Mouse (Mus musculus): ENCODE measurements around the gene Zfp36l2. TPM values are rescaled to one million over a fixed set of nuclear protein-coding genes. Genes with fewer than 3 reads are reported as not detected.

Zfp36l2 gene
- polyA plus RNA-seq, 1 experiment from 2014 or later = 6.8 TPM

- Histone ChIP-seq H3K27me3 (ENCODE audit: control insufficient read depth, insufficient read depth, low read length) (no peaks in the 10 kb centered on the region), H3K9ac (no peak overlapping the region), H3K27ac (no peak overlapping the region), H3K36me3 (replicated peaks; ENCODE audit: control insufficient read depth, insufficient read depth) (no peaks in the 10 kb centered on the region), H3K4me1 (replicated peaks; ENCODE audit: control insufficient read depth, insufficient read depth, low read length) (no peaks in the 10 kb centered on the region), H3K4me2 (replicated peaks) (no peak overlapping the region), H3K9me3 (ENCODE audit: control insufficient read depth, low read length) (no peaks in the 10 kb centered on the region), H3K4me3 (replicated peaks; ENCODE audit: low read length) (no peak overlapping the region)
- no peak for ATAC-seq (ENCODE audit: low FRiP score)
- DNase-seq (ENCODE audit: low spot score) = no peak
- 91% methylated on average over 4 of the region's 4 CpGs for WGBS
Observed at GRCm38 (mm10) chr17:84167377-84167776, 20.4 kb downstream of the Zfp36l2 start.

GRCm38 (mm10) chr17:84166135-84166860 is 21.4 kb downstream of the Zfp36l2 start:
- no peaks in the 10 kb centered on the region for H3K27me3 ChIP-seq (ENCODE audit: control insufficient read depth, insufficient read depth, low read length)
- no peaks in the 10 kb centered on the region; the same call in 1 of the 2 replicates for H3K4me1 ChIP-seq (replicated peaks; ENCODE audit: control insufficient read depth, insufficient read depth, low read length)
- 88% methylated on average over 9 of the region's 9 CpGs for WGBS
- no peaks in the 10 kb centered on the region for H3K9me3 ChIP-seq (ENCODE audit: control insufficient read depth, low read length)
- DNase-seq (ENCODE audit: low spot score) = no peak
- no peak overlapping the region for H3K27ac ChIP-seq
- H3K4me2 ChIP-seq (replicated peaks) = no peak overlapping the region
- ATAC-seq (ENCODE audit: low FRiP score) = no peak
- H3K4me3 ChIP-seq (replicated peaks; ENCODE audit: low read length) = no peak overlapping the region
- no peaks in the 10 kb centered on the region for H3K36me3 ChIP-seq (replicated peaks; ENCODE audit: control insufficient read depth, insufficient read depth)
- H3K9ac ChIP-seq = no peak overlapping the region

- H3K9ac ChIP-seq = no peak overlapping the region
- no peak overlapping the region for H3K4me2 ChIP-seq (replicated peaks)
- ATAC-seq (ENCODE audit: low FRiP score) (no peak), DNase-seq (ENCODE audit: low spot score) (no peak)
- 90% methylated on average over 3 of the region's 3 CpGs for WGBS
- no peaks in the 10 kb centered on the region for H3K36me3 ChIP-seq (replicated peaks; ENCODE audit: control insufficient read depth, insufficient read depth)
- no peak overlapping the region for H3K27ac ChIP-seq
- no peak overlapping the region for H3K4me3 ChIP-seq (replicated peaks; ENCODE audit: low read length)
- no peaks in the 10 kb centered on the region for H3K9me3 ChIP-seq (ENCODE audit: control insufficient read depth, low read length)
- H3K4me1 ChIP-seq (replicated peaks; ENCODE audit: control insufficient read depth, insufficient read depth, low read length) = no peaks in the 10 kb centered on the region; the same call in 1 of the 2 replicates
- H3K27me3 ChIP-seq (ENCODE audit: control insufficient read depth, insufficient read depth, low read length) = no peaks in the 10 kb centered on the region
Observed at GRCm38 (mm10) chr17:84165735-84166134, 22.0 kb downstream of the Zfp36l2 start.

- Histone ChIP-seq H3K36me3 (replicated peaks; ENCODE audit: control insufficient read depth, insufficient read depth) (no peaks in the 10 kb centered on the region), H3K27ac (no peak overlapping the region), H3K4me3 (replicated peaks; ENCODE audit: low read length) (no peak overlapping the region), H3K4me1 (replicated peaks; ENCODE audit: control insufficient read depth, insufficient read depth, low read length) (no peaks in the 10 kb centered on the region; the same call in 1 of the 2 replicates), H3K27me3 (ENCODE audit: control insufficient read depth, insufficient read depth, low read length) (no peaks in the 10 kb centered on the region), H3K9me3 (ENCODE audit: control insufficient read depth, low read length) (no peaks in the 10 kb centered on the region), H3K4me2 (replicated peaks) (no peak overlapping the region), H3K9ac (no peak overlapping the region)
- DNase-seq (ENCODE audit: low spot score) = no peak
- WGBS = 88% methylated on average over 8 of the region's 8 CpGs
- no peak for ATAC-seq (ENCODE audit: low FRiP score)
Observed at GRCm38 (mm10) chr17:84164146-84164545, 23.6 kb downstream of the Zfp36l2 start.

- no peak overlapping the region for H3K27ac ChIP-seq
- no peaks in the 10 kb centered on the region; the same call in 1 of the 2 replicates for H3K4me1 ChIP-seq (replicated peaks; ENCODE audit: control insufficient read depth, insufficient read depth, low read length)
- no peak for DNase-seq (ENCODE audit: low spot score)
- no peaks in the 10 kb centered on the region for H3K36me3 ChIP-seq (replicated peaks; ENCODE audit: control insufficient read depth, insufficient read depth)
- H3K4me2 ChIP-seq (replicated peaks) = no peak overlapping the region
- WGBS = 86% methylated on average over 12 of the region's 12 CpGs
- H3K4me3 ChIP-seq (replicated peaks; ENCODE audit: low read length) = no peak overlapping the region
- no peaks in the 10 kb centered on the region for H3K27me3 ChIP-seq (ENCODE audit: control insufficient read depth, insufficient read depth, low read length)
- no peaks in the 10 kb centered on the region for H3K9me3 ChIP-seq (ENCODE audit: control insufficient read depth, low read length)
- no peak for ATAC-seq (ENCODE audit: low FRiP score)
- H3K9ac ChIP-seq = no peak overlapping the region
Observed at GRCm38 (mm10) chr17:84163066-84163785, 24.5 kb downstream of the Zfp36l2 start.

- Histone ChIP-seq H3K4me2 (replicated peaks) (no peak overlapping the region), H3K9ac (no peak overlapping the region), H3K36me3 (replicated peaks; ENCODE audit: control insufficient read depth, insufficient read depth) (no peaks in the 10 kb centered on the region), H3K27me3 (ENCODE audit: control insufficient read depth, insufficient read depth, low read length) (no peaks in the 10 kb centered on the region), H3K9me3 (ENCODE audit: control insufficient read depth, low read length) (no peaks in the 10 kb centered on the region), H3K4me3 (replicated peaks; ENCODE audit: low read length) (no peak overlapping the region), H3K27ac (no peak overlapping the region), H3K4me1 (replicated peaks; ENCODE audit: control insufficient read depth, insufficient read depth, low read length) (no peaks in the 10 kb centered on the region; the same call in 1 of the 2 replicates)
- DNase-seq (ENCODE audit: low spot score) (no peak), ATAC-seq (ENCODE audit: low FRiP score) (no peak)
- 89% methylated on average over 8 of the region's 8 CpGs for WGBS
Observed at GRCm38 (mm10) chr17:84162211-84162760, 25.5 kb downstream of the Zfp36l2 start.

GRCm38 (mm10) chr17:84161231-84161854 is 26.4 kb downstream of the Zfp36l2 start:
- ATAC-seq (ENCODE audit: low FRiP score) = peak; percentile 32; the same call in 1 of the 2 replicates

GRCm38 (mm10) chr17:84158891-84159290 is 28.9 kb downstream of the Zfp36l2 start:
- Histone ChIP-seq H3K9ac (no peak overlapping the region), H3K27ac (no peak overlapping the region), H3K4me1 (replicated peaks; ENCODE audit: control insufficient read depth, insufficient read depth, low read length) (no peaks in the 10 kb centered on the region; the same call in 1 of the 2 replicates), H3K27me3 (ENCODE audit: control insufficient read depth, insufficient read depth, low read length) (no peaks in the 10 kb centered on the region), H3K9me3 (ENCODE audit: control insufficient read depth, low read length) (no peaks in the 10 kb centered on the region), H3K4me3 (replicated peaks; ENCODE audit: low read length) (no peak overlapping the region), H3K4me2 (replicated peaks) (no peak overlapping the region), H3K36me3 (replicated peaks; ENCODE audit: control insufficient read depth, insufficient read depth) (no peaks in the 10 kb centered on the region)
- no peak for ATAC-seq (ENCODE audit: low FRiP score)
- WGBS = 59% methylated on average over 15 of the region's 15 CpGs
- DNase-seq (ENCODE audit: low spot score) = no peak

More at GRCm38 (mm10) chr17:84161231-84161854, 26.4 kb downstream of the Zfp36l2 start:
- Histone ChIP-seq H3K36me3 (replicated peaks; ENCODE audit: control insufficient read depth, insufficient read depth) (no peaks in the 10 kb centered on the region), H3K27me3 (ENCODE audit: control insufficient read depth, insufficient read depth, low read length) (no peaks in the 10 kb centered on the region), H3K4me3 (replicated peaks; ENCODE audit: low read length) (no peak overlapping the region), H3K27ac (no peak overlapping the region), H3K4me1 (replicated peaks; ENCODE audit: control insufficient read depth, insufficient read depth, low read length) (no peaks in the 10 kb centered on the region; the same call in 1 of the 2 replicates), H3K9ac (no peak overlapping the region), H3K4me2 (replicated peaks) (no peak overlapping the region), H3K9me3 (ENCODE audit: control insufficient read depth, low read length) (no peaks in the 10 kb centered on the region)
- no peak for DNase-seq (ENCODE audit: low spot score)
- 58% methylated on average over 6 of the region's 6 CpGs for WGBS

GRCm38 (mm10) chr17:84158461-84158795 is 29.3 kb downstream of the Zfp36l2 start:
- Histone ChIP-seq H3K9me3 (ENCODE audit: control insufficient read depth, low read length) (no peaks in the 10 kb centered on the region), H3K27ac (no peak overlapping the region), H3K4me2 (replicated peaks) (no peak overlapping the region), H3K27me3 (ENCODE audit: control insufficient read depth, insufficient read depth, low read length) (no peaks in the 10 kb centered on the region), H3K4me3 (replicated peaks; ENCODE audit: low read length) (no peak overlapping the region), H3K4me1 (replicated peaks; ENCODE audit: control insufficient read depth, insufficient read depth, low read length) (no peaks in the 10 kb centered on the region; the same call in 1 of the 2 replicates), H3K9ac (no peak overlapping the region), H3K36me3 (replicated peaks; ENCODE audit: control insufficient read depth, insufficient read depth) (no peaks in the 10 kb centered on the region)
- ATAC-seq (ENCODE audit: low FRiP score) (no peak), DNase-seq (ENCODE audit: low spot score) (no peak)
- 82% methylated on average over 12 of the region's 12 CpGs for WGBS

Measured in hindbrain, embryonic 14.5 days (tissue).